Mouse (Mus musculus): ENCODE results near the gene Gm20532. TPM values are rescaled to one million over a fixed set of nuclear protein-coding genes. Genes with fewer than 3 reads are reported as not detected.

Gene Gm20532
- polyA plus RNA-seq, 1 experiment = not detected

DNA sequence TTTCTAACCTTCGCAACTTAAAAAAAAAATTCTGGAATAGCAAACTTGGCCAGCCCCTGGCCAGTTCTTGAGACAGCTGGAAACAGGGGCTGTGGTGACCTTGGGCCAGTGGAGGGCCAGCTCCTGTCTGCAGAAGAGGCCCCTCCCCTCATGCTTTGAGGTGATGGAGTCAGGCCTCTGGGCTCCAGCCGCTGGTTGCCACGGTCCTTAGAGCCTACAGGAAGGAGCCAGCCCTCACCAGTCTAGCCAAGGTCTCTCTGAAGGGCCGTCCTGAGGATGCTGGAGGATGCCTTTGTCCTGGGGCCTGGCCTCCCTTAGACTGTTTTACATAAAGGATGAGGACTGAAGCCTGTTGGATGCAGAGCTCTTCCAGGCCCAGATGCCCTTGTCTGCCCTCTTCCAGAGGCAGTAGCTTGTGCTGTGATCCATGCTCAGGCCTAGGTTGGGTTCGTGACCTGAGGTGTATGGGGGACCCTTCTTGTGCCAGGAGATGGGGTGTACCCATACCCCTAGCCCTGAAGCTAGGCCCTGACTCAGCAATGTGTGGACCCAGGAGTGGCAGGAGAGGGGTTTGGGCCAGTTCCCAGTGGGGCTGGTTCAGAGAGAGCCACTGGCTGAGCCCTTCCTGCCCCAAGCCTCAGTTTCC, 42.5 kb downstream of the Gm20532 start:
- 11% methylated on average over 5 of the region's 5 CpGs for WGBS

DNA sequence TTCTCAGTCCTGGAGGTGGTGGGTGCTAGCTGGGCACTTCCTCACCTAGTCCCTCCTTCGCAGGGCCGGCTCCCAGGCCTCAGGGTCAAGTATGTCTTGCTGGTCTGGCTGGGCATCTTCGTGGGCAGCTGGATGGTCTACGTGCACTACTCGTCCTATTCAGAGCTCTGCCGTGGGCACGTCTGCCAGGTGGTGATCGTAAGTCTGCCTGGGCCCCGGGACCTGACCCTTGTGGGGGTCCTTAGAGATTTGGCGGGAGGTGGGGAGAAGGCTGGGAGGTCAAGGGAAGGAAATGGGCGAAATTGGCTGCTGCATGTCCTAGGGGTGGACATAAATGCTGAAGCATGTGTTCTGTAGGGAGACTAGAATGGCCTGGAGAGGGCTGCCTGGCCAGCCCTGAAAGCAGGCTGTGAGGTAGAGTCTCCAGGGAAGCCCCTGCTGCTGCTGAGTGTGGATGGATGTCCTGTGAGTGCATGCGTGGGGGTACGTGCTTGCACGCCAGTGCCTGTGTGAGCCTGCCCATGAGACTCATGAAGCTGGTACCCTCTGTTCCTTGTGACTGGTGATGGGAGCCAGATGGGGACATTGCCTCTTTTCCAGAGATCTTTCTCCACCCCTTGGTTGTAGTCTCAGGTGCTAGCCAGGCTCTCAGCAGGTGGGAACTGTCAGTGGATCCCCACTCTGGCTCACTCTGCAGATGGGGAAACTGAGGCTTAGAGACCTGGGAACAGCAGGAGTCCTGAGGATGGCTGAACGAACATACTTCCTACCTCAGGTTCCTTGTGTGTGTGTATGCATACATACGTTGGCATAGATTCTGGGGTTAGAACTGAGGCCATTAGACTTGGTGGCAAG, 46.3 kb downstream of the Gm20532 start:
- Histone ChIP-seq H3K4me1 (replicated peaks; ENCODE audit: control insufficient read depth, insufficient read depth, low read length) (peaks cover 14% of the 10 kb centered on the region), H3K4me3 (ENCODE audit: control insufficient read depth, insufficient read depth, low read length) (no peak overlapping the region), H3K36me3 (ENCODE audit: control insufficient read depth, insufficient read depth, low read length) (peaks cover 19% of the 10 kb centered on the region), H3K27ac (ENCODE audit: control insufficient read depth, insufficient read depth, low read length) (no peak overlapping the region), H3K27me3 (ENCODE audit: control insufficient read depth, insufficient read depth, low read length) (no peaks in the 10 kb centered on the region)
- no peak for TF ChIP-seq CTCF (IDR thresholded peaks at IDR 0.05; ENCODE audit: borderline replicate concordance, control insufficient read depth, extremely low read depth, insufficient read depth, low read length, poor library complexity)
- 92% methylated on average over 16 of the region's 16 CpGs for WGBS
- no peak for DNase-seq

More for the DNA sequence above, 42.5 kb downstream of the Gm20532 start:
- no peak overlapping the region for H3K27ac ChIP-seq (ENCODE audit: control insufficient read depth, insufficient read depth, low read length)
- H3K4me3 ChIP-seq (ENCODE audit: control insufficient read depth, insufficient read depth, low read length) = peak overlapping the region; percentile 52
- no peak for DNase-seq
- no peaks in the 10 kb centered on the region for H3K27me3 ChIP-seq (ENCODE audit: control insufficient read depth, insufficient read depth, low read length)
- TF ChIP-seq POLR2A (IDR thresholded peaks at IDR 0.05; ENCODE audit: control insufficient read depth, extremely low read depth, insufficient read depth, low read length, poor library complexity) = no peak
- TF ChIP-seq CTCF (IDR thresholded peaks at IDR 0.05; ENCODE audit: borderline replicate concordance, control insufficient read depth, extremely low read depth, insufficient read depth, low read length, poor library complexity) = no peak
- H3K4me1 ChIP-seq (replicated peaks; ENCODE audit: control insufficient read depth, insufficient read depth, low read length) = peaks cover 17% of the 10 kb centered on the region
- no peaks in the 10 kb centered on the region for H3K36me3 ChIP-seq (ENCODE audit: control insufficient read depth, insufficient read depth, low read length)

DNA sequence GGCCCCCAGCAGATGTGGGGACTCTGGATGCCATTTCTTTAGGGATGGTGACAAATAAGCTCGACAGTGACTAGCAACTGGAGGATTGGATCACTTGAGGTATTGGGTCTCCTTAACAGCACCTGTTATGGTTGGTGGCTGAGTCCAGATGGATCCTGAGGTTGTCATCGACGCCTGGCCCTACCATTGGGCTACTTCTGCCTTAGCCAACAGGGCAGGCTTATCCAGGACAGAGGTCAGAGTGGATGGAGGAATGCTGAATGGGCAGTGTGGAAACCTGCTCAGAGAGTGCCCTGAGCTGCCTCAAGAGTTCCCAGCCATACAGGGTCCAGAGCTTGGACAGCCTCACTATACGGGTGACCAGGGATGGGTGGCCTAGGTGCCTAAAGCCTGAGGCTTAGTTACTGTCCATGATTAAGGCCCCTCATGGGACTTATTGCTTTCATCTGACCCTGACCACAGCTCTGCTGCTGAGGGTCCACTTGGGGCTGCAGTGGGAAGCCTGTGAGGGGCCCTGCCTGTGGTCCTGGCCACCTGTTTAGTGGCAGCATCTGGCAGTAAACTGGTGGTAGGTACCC, 47.6 kb downstream of the Gm20532 start:
- Histone ChIP-seq H3K27me3 (ENCODE audit: control insufficient read depth, insufficient read depth, low read length) (no peaks in the 10 kb centered on the region), H3K27ac (ENCODE audit: control insufficient read depth, insufficient read depth, low read length) (no peak overlapping the region), H3K4me1 (replicated peaks; ENCODE audit: control insufficient read depth, insufficient read depth, low read length) (peaks cover 9% of the 10 kb centered on the region), H3K36me3 (ENCODE audit: control insufficient read depth, insufficient read depth, low read length) (peaks cover 19% of the 10 kb centered on the region), H3K4me3 (ENCODE audit: control insufficient read depth, insufficient read depth, low read length) (no peak overlapping the region)
- 84% methylated on average over 4 of the region's 4 CpGs for WGBS
- DNase-seq = no peak
- TF ChIP-seq POLR2A (IDR thresholded peaks at IDR 0.05; ENCODE audit: control insufficient read depth, extremely low read depth, insufficient read depth, low read length, poor library complexity) = no peak
- TF ChIP-seq CTCF (IDR thresholded peaks at IDR 0.05; ENCODE audit: borderline replicate concordance, control insufficient read depth, extremely low read depth, insufficient read depth, low read length, poor library complexity) = no peak

DNA sequence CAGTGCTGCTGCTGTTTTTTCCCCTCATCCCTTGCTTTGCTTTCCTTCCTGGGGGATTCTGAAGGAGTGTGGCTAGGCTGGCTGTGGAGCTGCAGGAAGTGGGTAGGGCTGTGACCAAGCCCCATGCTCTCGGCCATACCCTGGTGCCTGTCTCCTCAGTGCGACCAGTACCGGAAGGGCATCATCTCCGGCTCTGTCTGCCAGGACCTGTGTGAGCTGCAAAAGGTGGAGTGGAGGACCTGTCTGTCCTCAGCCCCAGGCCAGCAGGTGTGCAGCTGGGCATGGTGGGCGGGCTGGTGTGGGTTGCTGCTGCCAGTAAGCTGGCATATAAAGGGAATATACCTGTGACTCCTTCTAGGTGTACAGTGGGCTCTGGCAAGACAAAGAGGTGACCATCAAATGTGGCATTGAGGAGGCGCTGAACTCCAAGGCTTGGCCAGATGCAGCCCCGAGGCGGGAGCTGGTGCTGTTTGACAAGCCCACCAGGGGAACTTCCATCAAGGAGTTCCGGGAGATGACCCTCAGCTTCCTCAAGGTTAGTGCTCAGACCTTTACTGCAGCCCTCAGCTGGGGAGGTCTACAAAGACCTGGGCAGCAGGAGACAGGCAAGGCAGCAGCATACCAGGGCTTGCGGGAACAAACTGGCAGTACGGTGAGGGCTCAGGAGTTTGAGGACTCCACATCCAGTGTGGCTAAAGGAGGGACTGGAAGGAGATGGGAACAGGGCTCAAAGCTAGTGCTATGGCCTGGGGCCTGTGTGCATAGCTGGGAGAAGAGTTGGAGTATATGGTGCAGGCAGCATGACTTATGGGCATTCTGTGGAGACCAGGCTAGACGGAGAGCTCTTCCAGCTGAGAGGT, 48.4 kb downstream of the Gm20532 start:
- Histone ChIP-seq H3K27me3 (ENCODE audit: control insufficient read depth, insufficient read depth, low read length) (no peaks in the 10 kb centered on the region), H3K4me3 (ENCODE audit: control insufficient read depth, insufficient read depth, low read length) (no peak overlapping the region), H3K4me1 (replicated peaks; ENCODE audit: control insufficient read depth, insufficient read depth, low read length) (peaks cover 5% of the 10 kb centered on the region; the same call in 1 of the 2 replicates), H3K36me3 (ENCODE audit: control insufficient read depth, insufficient read depth, low read length) (peaks cover 19% of the 10 kb centered on the region), H3K27ac (ENCODE audit: control insufficient read depth, insufficient read depth, low read length) (no peak overlapping the region)
- no peak for TF ChIP-seq CTCF (IDR thresholded peaks at IDR 0.05; ENCODE audit: borderline replicate concordance, control insufficient read depth, extremely low read depth, insufficient read depth, low read length, poor library complexity)
- DNase-seq = no peak
- WGBS = 74% methylated on average over 12 of the region's 12 CpGs

DNA sequence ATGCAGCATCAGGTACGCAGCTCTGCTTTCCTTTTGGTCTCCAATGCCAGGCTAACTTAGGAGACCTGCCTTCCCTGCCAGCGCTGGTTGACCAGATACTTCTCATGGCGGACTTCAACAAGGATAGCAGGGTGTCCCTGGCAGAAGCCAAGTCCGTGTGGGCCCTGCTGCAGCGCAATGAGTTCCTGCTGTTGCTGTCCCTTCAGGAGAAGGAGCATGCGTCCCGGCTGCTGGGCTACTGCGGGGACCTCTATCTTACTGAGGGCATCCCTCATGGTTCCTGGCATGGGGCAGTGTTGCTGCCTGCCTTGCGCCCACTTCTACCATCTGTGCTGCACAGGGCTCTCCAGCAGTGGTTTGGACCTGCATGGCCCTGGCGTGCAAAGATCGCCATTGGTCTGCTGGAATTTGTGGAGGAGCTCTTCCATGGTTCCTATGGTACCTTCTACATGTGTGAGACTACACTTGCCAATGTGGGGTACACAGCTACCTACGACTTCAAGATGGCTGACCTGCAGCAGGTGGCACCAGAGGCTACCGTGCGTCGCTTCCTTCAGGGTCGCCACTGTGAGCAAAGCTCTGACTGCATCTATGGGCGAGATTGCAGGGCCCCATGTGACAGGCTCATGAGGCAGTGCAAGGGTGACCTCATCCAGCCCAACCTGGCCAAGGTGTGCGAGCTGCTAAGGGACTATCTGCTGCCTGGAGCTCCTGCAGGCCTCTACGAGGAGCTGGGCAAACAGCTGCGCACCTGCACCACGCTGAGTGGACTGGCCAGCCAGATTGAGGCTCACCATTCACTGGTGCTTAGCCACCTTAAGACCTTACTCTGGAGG, 49.3 kb downstream of the Gm20532 start:
- peaks cover 19% of the 10 kb centered on the region for H3K36me3 ChIP-seq (ENCODE audit: control insufficient read depth, insufficient read depth, low read length)
- TF ChIP-seq POLR2A (IDR thresholded peaks at IDR 0.05; ENCODE audit: control insufficient read depth, extremely low read depth, insufficient read depth, low read length, poor library complexity) (no peak), CTCF (IDR thresholded peaks at IDR 0.05; ENCODE audit: borderline replicate concordance, control insufficient read depth, extremely low read depth, insufficient read depth, low read length, poor library complexity) (no peak)
- WGBS = 95% methylated on average over 21 of the region's 21 CpGs
- H3K27ac ChIP-seq (ENCODE audit: control insufficient read depth, insufficient read depth, low read length) = no peak overlapping the region
- no peak overlapping the region for H3K4me3 ChIP-seq (ENCODE audit: control insufficient read depth, insufficient read depth, low read length)
- DNase-seq = no peak
- no peaks in the 10 kb centered on the region for H3K27me3 ChIP-seq (ENCODE audit: control insufficient read depth, insufficient read depth, low read length)
- peaks cover 5% of the 10 kb centered on the region; the same call in 1 of the 2 replicates for H3K4me1 ChIP-seq (replicated peaks; ENCODE audit: control insufficient read depth, insufficient read depth, low read length)

Data from thymus, adult 2 months (tissue).